Mouse (Mus musculus) bone marrow, adult 2 months (tissue): ENCODE measurements at regions not wholly inside any gene's neighbourhood (a gene's known extent, or its start where the extent isn't known, plus 50 kb on each side); places are given as distances from the start of the nearest gene placed in this dataset.

Source experiments
- CTCF ChIP-seq: fragments of 200-500 bp; IDR thresholded peaks from 2 replicates; pipeline ENCODE4 v1.5.1; 2011; ENCODE audit warnings: low read length, control low read depth; ENCODE audit not compliant: control insufficient read depth, insufficient read depth
- POLR2A ChIP-seq: fragments of 200-500 bp; IDR thresholded peaks from 2 replicates; pipeline ENCODE4 v1.6.1; 2011; ENCODE audit warnings: low read depth, mild to moderate bottlenecking, control low read depth, low read length, borderline replicate concordance; ENCODE audit not compliant: control insufficient read depth

- TF ChIP-seq CTCF (no peak), POLR2A (no peak)
Measured at GRCm38 (mm10) chr19:56063099-56063498, 223.8 kb upstream of the Habp2 start.
